ENCODE assay signal across 25 mouse cellular contexts in genomic region chr12:16648273-16648672, GRCm38 (mm10). TPM values are rescaled to one million over a fixed set of nuclear protein-coding genes. Genes with fewer than 3 reads are reported as not detected.
"Had no signal": no experiment of that assay in that cellular context is flagged by ENCODE, and none has a peak within 500 bp of the region (broad histone marks: within the 10 kb centered on the region; RNA-seq: fewer than 3 reads in every experiment).

No protein-coding gene starts in this region.

- H3K27ac ChIP-seq: liver, embryonic 14.5 days; lung, embryonic 15.5 days; midbrain, embryonic 10.5 days; midbrain, embryonic 12.5 days; neural tube, embryonic 13.5 days; neural tube, embryonic 15.5 days had no signal

- DNase-seq: lung, adult 2 months; midbrain, embryonic 14.5 days; retina, postnatal 1 day; right cerebral cortex, adult 18-20 months; right cerebral cortex, postnatal 25 days; right cerebral cortex, postnatal 4 days; spleen, adult 18-20 months; thymus, adult 18-20 months; thymus, postnatal 14 days; thymus, postnatal 36 days had no signal

- H3K4me3 ChIP-seq: lung, embryonic 15.5 days; midbrain, embryonic 10.5 days; midbrain, embryonic 12.5 days; myocyte; neural tube, embryonic 13.5 days; neural tube, embryonic 15.5 days had no signal

RNA-seq across cellular contexts. Expression of gene Ntsr2, which starts 4.9 kb away (rescaled TPM):
- total RNA-seq: megakaryocyte, adult 5-6 weeks; megakaryocyte-erythroid progenitor cell, adult 5-6 weeks had no signal
- polyA plus RNA-seq: liver, embryonic 14.5 days; liver, embryonic 16.5 days; lung, embryonic 15.5 days; midbrain, embryonic 10.5 days; midbrain, embryonic 12.5 days; myocyte; neural tube, embryonic 11.5 days; small intestine, adult 2 months; stomach, embryonic 14.5 days; stomach, embryonic 16.5 days; thymus, postnatal 0 days had no signal
